Mouse (Mus musculus): ENCODE results near the gene Pcmt1.
A peak's percentile ranks its signal among the peaks of the same experiment; 100 is the strongest.

Pcmt1 gene

DNA sequence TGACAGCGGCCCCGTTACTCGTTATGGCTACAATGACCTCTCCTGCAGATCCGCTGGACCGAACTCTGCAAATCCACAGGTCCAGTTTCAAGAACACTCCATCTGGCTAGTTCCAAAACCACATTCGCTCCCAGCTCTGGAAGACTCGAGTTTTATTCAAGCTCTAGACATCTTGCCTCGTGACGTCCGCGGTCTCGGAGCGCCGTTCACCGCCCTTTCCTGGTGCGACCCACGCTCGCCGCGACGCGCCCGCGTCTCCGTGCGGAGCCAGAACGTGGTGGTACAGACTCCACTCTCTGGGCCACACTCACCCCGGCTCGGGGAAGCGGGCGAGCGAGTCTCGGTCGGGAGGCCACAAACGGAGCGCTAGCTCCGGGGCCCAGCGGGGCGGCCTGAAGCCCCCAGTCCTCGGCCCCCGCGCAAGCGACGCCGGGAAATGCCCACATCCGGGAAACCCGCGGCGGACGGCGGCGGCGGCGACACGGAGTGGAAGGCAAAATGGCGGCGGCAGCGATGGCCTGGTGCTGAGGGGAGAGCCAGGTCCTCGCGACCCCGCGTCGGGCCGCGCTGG is at the start of gene Pcmt1, which contains the start of gene Lats1:
Pcmt1 (minus strand) TSS at position 406 of the 571 bp plus-strand sequence.
Lats1 (plus strand) TSS at position 484 of the 571 bp plus-strand sequence.
- DNase-seq (ENCODE audit: low read depth, low spot score), result peak; percentile 63

DNA sequence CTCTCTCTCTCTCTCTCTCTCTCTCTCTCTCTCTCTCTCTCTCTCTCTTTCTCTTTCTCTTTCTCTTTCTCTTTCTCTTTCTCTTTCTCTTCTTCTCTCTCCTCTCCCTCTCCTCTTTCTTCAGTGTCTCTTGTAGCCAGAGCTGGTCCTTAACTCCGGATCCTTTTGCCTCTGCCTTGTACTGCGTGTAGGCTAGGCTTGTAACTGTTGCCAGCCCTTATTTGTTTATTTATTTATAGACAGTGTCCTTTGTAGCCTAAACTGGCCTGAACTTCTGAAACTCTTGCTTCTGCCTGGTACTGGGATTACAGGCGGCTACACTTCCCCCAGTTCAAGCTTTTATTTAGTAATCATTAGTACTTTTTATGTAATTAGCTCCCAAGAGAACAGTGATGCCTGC is 46.1 kb upstream of the Pcmt1 start:
- no peak for DNase-seq (ENCODE audit: low read depth, low spot score)

GRCm38 (mm10) chr10:7726501-7726812 is 45.5 kb upstream of the Pcmt1 start:
- DNase-seq (ENCODE audit: low read depth, low spot score), result peak; percentile 33

GRCm38 (mm10) chr10:7725751-7726500 is 45.0 kb upstream of the Pcmt1 start, which contains the start of gene Katna1:
Katna1 (plus strand) TSS chr10:7726000.
- DNase-seq (ENCODE audit: low read depth, low spot score), result peak; percentile 96

DNA sequence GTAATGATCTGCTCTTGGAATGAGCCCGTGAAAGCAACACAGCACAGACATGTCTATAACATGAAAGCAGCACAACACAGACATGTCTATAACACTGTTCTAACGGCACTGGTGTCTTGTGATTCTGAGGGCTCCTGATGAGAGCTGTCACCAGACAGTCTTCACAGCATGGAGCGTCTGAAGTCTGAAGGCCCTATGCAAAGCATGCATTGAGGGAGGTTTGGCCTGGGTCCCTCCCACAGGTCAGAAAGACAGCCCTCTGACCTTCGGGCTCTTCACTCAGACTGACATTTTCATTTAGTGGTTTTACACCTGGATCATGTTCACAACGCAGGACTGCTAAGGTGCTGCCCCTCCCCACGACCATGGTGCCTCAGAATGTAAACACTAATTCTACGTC is 34.1 kb upstream of the Pcmt1 start:
- peak; percentile 63 for DNase-seq (ENCODE audit: low read depth, low spot score)

- no peak for DNase-seq (ENCODE audit: low read depth, low spot score)
Measured at GRCm38 (mm10) chr10:7712506-7712905, 31.6 kb upstream of the Pcmt1 start.

GRCm38 (mm10) chr10:7710121-7710520 is 29.2 kb upstream of the Pcmt1 start:
- DNase-seq (ENCODE audit: low read depth, low spot score), result no peak

GRCm38 (mm10) chr10:7702586-7702985 is 21.6 kb upstream of the Pcmt1 start:
- no peak for DNase-seq (ENCODE audit: low read depth, low spot score)

DNA sequence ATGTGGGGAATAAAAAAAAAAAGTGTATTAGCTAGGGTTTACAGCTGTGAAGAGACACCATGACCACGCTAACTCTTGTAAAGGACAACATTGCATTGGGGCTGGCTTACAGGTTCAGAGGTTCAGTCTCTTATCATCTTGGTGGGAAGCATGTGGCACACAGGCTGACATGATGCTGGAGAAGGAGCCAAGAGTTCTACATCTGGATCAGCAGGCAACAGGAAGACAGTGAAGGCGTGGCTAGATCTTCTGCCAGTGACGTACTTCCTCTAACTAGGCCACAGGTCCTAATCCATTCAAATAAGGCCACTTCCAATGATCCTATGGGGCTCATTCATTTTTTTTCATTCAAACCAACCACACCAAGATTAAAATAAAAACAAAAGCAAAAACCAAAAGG is 19.2 kb upstream of the Pcmt1 start:
- DNase-seq (ENCODE audit: low read depth, low spot score), result peak; percentile 16

DNA sequence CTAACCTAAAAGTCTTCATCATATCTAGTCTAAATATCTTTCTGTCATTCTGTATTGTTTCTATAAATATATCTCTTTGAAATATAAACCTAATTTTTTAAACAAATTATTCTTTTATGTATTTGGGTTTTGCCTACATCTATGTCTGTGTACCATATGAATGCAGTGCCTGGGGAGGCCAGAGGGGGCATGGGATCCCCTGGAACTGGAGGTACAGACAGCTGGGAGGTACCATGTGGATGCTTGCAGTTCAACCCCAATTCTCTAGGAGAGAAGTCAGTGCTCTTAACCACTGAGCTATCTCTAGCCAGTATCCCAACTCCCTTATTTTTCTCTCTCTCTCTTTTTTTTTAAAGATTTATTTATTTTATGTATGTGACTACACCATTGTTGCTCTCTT is 14.3 kb upstream of the Pcmt1 start:
- DNase-seq (ENCODE audit: low read depth, low spot score), result peak; percentile 65

GRCm38 (mm10) chr10:7686902-7687301 is 6.0 kb upstream of the Pcmt1 start:
- DNase-seq (ENCODE audit: low read depth, low spot score), result no peak

GRCm38 (mm10) chr10:7682249-7682648 is 1.3 kb upstream of the Pcmt1 start:
- no peak for DNase-seq (ENCODE audit: low read depth, low spot score)

DNA sequence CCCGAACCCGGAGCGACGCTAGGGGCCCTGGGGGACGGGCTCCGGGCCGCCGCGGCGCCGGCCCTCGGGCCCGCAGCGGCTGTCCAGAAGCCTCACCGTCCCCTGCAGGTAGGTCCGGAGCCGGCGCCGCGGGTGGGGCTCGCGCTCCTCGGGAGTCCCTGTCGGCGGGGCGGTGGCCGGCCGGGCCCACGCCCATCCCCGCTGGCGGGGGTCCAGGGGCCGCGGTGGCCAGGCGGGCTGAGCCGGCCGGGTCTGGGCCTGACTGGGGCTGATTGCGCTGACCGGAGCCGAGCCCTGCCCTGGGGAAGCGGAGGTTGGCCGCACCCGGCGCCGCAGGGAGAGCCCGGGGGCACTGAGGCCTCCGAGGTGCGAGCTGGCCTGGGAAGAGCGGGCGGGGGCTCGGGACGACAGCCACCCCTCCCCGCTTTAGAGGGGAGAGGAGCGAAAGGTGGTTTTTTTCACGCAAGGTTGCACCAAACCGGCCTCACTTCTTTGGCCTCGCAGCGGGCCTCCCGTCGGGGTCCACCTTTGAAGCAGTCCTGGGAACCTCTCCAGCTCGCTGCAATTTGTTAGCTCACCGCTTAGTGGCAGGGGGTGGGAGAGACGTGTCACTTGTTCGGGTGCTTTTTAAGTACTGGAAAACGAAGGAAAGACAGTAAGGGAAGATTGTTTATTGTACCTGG is 548 bp upstream of the Pcmt1 start:
- DNase-seq (ENCODE audit: low read depth, low spot score), result peak; percentile 83

- DNase-seq (ENCODE audit: low read depth, low spot score), result peak; percentile 77
Measured at GRCm38 (mm10) chr10:7673673-7674072, 7.3 kb downstream of the Pcmt1 start.

GRCm38 (mm10) chr10:7667342-7667802 is 13.6 kb downstream of the Pcmt1 start, which contains the start of gene Nup43:
Nup43 (plus strand) TSS chr10:7667503.
- DNase-seq (ENCODE audit: low read depth, low spot score), result peak; percentile 96

GRCm38 (mm10) chr10:7664889-7665288 is 16.0 kb downstream of the Pcmt1 start:
- DNase-seq (ENCODE audit: low read depth, low spot score), result no peak

GRCm38 (mm10) chr10:7664027-7664526 is 16.9 kb downstream of the Pcmt1 start:
- DNase-seq (ENCODE audit: low read depth, low spot score), result no peak

DNA sequence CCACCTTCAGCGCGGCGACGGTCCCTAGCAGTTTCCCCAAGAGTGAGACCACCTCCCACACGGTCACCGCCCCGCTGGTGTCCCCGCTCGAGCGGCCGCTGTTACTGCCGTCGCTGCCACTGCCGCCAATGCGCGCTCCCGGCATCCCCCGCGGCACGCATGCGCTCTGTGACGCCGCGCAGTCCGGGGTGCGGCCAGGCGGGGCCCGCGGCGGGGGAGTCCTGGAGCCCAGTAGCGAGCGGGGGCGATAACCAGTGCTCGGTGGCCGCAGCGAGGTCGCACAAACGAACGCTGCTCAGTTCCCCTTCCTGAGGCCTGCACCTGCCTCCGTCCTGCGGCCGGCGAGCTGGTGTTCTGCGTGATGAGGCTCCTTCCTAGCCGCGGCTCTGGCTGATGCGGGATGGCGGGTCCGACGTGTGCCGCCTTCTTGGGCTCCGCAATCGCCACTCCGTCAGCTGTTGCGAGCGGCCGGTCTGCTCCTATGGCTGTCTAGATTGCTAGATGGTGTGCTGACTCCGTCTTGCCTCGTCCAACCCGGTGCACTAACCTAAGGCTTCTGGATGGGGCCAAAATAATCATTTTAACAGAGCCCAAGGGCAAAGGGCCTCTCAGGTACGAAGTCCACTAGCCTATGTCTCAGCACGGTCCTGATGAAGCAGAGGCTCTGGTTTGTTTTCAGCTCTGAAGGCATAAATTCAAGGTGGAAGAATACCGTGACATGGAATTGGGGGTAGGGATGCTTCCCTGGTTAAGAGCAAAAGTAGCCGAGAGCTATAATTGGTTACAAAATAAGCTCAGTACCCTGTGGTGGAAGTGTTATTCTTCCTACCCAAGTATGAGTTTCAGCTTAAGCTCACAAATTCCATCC is 17.5 kb downstream of the Pcmt1 start:
- peak; percentile 88 for DNase-seq (ENCODE audit: low read depth, low spot score)

- DNase-seq (ENCODE audit: low read depth, low spot score), result peak; percentile 89
Measured at GRCm38 (mm10) chr10:7662471-7663141, 18.3 kb downstream of the Pcmt1 start.

DNA sequence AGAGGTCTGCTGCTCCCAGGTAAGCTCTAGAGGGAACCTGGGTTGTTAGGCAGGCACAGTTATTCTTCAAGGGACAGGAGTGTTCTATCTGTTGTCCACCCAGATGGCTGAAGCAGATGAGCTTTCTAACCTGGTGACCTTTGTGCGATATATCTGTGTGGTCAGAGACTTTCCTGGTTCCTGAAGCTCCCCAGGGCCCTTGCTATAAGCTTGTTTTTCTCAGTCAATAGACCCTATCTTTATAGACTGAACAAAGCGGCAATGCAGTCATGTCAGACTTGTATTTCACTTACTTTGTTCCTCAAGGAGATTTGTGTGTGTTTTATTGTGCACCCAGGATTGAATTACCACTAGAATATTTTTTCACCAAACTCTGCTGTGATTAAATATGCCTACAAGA is 29.9 kb downstream of the Pcmt1 start:
- DNase-seq (ENCODE audit: low read depth, low spot score), result no peak

- no peak for DNase-seq (ENCODE audit: low read depth, low spot score)
Measured at GRCm38 (mm10) chr10:7649059-7649458, 31.9 kb downstream of the Pcmt1 start.

Data from R1 (cell line).